Mouse (Mus musculus) neural tube, embryonic 12.5 days (tissue): ENCODE data around the gene Ebf3. TPM values are rescaled to one million over a fixed set of nuclear protein-coding genes. Genes with fewer than 3 reads are reported as not detected.
A peak's percentile ranks its signal among the peaks of the same experiment; 100 is the strongest.

Experiments
- ATAC-seq: fragments of 200-750 bp; cut with Nextera tagmentation; 2 replicates; pipeline ENCODE4 v1.8.0; 2017; ENCODE audit warnings: low read depth, mild to moderate bottlenecking, moderate TSS enrichment, moderate library complexity; ENCODE audit not compliant: low FRiP score
- H3K27ac ChIP-seq: fragments of 300-500 bp; sonication (generic); 2 replicates; pipeline ENCODE4 v1.5.1; 2016
- H3K27me3 ChIP-seq: fragments of 300-500 bp; sonication (generic); replicated peaks from 2 replicates; pipeline ENCODE4 v1.6.1; 2016; ENCODE audit warnings: mild to moderate bottlenecking
- H3K36me3 ChIP-seq: fragments of 300-500 bp; sonication (generic); 2 replicates; pipeline ENCODE4 v1.6.1; 2016; ENCODE audit warnings: mild to moderate bottlenecking
- H3K4me1 ChIP-seq: fragments of 300-500 bp; sonication (generic); 2 replicates; pipeline ENCODE4 v1.6.1; 2016
- H3K4me2 ChIP-seq: fragments of 300-500 bp; sonication (generic); replicated peaks from 2 replicates; pipeline ENCODE4 v1.6.1; 2016; ENCODE audit warnings: mild to moderate bottlenecking
- H3K4me3 ChIP-seq: fragments of 300-500 bp; sonication (generic); 2 replicates; pipeline ENCODE4 v1.5.1; 2016
- H3K9ac ChIP-seq: fragments of 300-500 bp; sonication (generic); 2 replicates; pipeline ENCODE4 v1.6.1; 2016; ENCODE audit warnings: mild to moderate bottlenecking
- H3K9me3 ChIP-seq: fragments of 300-500 bp; sonication (generic); 2 replicates; pipeline ENCODE4 v1.6.1; 2016; ENCODE audit warnings: mild to moderate bottlenecking
- WGBS: fragments of 180-500 bp; shearing (Covaris S2); methylation state at CpG from one replicate; pipeline ENCODE4 v1.1.7; 2016; 5-methylcytosine and 5-hydroxymethylcytosine counted together
- polyA plus RNA-seq: library from polyadenylated mRNA; unstranded; fragments of >200 nt; fragmentation: Nextera tagmentation; extraction: Ambion mirVana; gene quantifications from 2 replicates; pipeline ENCODE4 v1.2.1, GENCODE M21; 2016

Ebf3 gene
- polyA plus RNA-seq, 1 experiment from 2014 or later = 19.1 TPM

DNA sequence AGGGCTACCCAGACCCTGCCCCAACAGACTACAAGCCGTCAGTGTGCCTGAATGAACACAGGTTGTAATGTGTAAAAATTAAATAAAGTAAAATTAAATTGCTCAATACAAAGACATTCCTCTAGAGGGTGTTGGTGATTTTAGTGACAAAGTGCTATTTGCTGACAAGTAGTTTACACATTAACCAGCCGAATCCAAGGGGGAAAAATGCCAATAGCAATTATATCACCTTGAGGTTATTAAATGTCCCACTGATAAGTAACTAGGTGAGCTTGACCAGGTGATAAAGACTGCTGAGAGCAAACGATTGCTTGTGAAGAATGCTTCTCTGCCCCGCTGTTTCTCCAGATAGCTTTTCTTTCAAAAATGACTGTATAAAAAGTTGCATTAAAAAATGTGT, 102.9 kb downstream of the Ebf3 start:
- Histone ChIP-seq H3K9me3 (no peaks in the 10 kb centered on the region), H3K27ac (no peak overlapping the region), H3K9ac (no peak overlapping the region), H3K4me3 (no peak overlapping the region), H3K27me3 (no peaks in the 10 kb centered on the region), H3K4me2 (no peak overlapping the region), H3K36me3 (0 out of 2 replicates have a peak, but pooled peaks cover 3% of the 10 kb centered on the region), H3K4me1 (peaks cover 39% of the 10 kb centered on the region)
- 61% methylated on average over 4 of the region's 4 CpGs for WGBS
- ATAC-seq = no peak

DNA sequence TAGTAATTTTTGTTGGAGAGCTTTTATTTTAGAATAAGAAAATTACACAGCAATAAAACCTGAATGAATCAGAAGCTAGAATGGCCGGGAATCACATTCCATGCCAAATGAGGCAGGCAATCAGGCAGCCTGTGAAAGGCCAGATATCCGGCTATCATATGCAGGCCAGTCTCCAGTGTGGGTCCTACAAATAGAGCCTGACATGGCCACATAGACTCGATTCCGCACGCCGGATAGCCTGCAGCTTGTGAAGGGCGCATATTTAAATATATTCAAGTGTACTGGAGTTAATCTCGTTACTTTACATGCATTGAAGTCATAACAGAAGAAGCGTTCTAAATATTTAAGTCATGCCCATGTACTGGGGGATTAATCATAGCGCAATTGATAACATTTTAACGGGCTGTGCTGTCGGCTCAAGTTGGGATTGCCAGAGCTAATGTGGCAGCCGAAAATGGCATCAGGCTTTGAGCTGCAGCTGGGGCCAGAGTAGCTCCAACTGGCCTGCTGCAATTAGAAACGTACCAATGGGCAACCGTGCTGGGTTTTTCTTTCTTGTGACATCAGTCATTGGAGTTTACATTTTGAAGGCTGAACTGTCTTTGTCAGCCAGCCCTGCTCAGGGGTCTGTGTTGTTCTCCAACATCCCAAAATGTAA, 104.4 kb downstream of the Ebf3 start:
- no peaks in the 10 kb centered on the region for H3K27me3 ChIP-seq
- no peaks in the 10 kb centered on the region for H3K9me3 ChIP-seq
- 57% methylated on average over 15 of the region's 15 CpGs for WGBS
- H3K9ac ChIP-seq = no peak overlapping the region
- H3K27ac ChIP-seq = 0 out of 2 replicates have a peak overlapping the region, but pooled peaks have one; percentile 26
- 0 out of 2 replicates have a peak, but pooled peaks cover 3% of the 10 kb centered on the region for H3K36me3 ChIP-seq
- peaks cover 49% of the 10 kb centered on the region for H3K4me1 ChIP-seq
- no peak for ATAC-seq
- no peak overlapping the region for H3K4me2 ChIP-seq
- H3K4me3 ChIP-seq = no peak overlapping the region

DNA sequence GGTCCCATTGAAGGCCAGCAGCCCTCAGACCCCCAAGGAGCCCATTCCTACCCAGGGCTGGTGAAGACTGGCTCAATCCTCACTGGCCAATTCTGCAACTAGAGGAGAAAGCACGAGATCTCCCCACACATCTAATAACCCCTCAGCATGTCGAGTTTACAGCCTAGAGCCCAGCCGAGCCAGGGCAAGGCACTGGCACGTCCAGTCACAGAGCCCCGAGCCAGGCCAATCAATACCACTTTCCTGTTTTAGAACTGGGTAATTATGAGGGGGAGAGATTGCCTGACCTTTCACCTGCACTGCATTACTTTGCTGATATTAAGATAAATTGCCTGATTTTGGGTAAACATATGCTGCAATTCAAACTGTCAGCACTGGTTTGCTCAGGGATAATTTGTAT, 105.7 kb downstream of the Ebf3 start:
- Histone ChIP-seq H3K9ac (no peak overlapping the region), H3K4me1 (peaks cover 58% of the 10 kb centered on the region), H3K9me3 (no peaks in the 10 kb centered on the region), H3K4me2 (no peak overlapping the region), H3K27me3 (no peaks in the 10 kb centered on the region), H3K36me3 (0 out of 2 replicates have a peak, but pooled peaks cover 3% of the 10 kb centered on the region), H3K4me3 (no peak overlapping the region), H3K27ac (no peak overlapping the region; the same call in 1 of the 2 replicates)
- WGBS = 32% methylated on average over 5 of the region's 5 CpGs
- ATAC-seq = no peak

DNA sequence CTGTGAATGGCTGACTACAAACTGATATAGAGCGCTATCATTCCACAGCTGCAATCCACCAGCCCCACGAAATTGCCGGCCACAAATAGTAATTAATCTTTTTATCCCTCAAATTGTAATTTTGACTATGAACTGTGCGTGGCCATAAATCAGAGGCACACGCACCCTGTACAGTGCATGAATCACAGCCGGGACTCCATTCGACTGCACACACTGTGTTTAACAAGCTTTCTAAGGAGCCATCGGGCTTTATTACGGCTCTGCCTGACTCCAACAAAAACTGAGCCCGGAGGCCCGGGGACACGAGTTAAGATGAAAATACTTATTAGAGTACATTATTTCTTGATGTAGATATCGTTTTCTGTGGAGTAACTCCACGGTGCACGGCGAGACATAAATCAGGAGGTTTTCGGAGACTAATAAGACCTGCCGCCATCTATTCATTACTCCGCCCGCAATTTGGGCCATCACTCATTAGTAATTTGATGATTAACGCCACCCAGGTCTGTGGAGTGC, 107.4 kb downstream of the Ebf3 start:
- Histone ChIP-seq H3K9ac (no peak overlapping the region), H3K9me3 (no peaks in the 10 kb centered on the region), H3K4me3 (no peak overlapping the region), H3K27me3 (no peaks in the 10 kb centered on the region), H3K4me1 (peaks cover 64% of the 10 kb centered on the region), H3K27ac (peak overlapping the region; percentile 22; the same call in 1 of the 2 replicates), H3K4me2 (peak overlapping the region; percentile 22; the same call in 1 of the 2 replicates), H3K36me3 (no peaks in the 10 kb centered on the region)
- 48% methylated on average over 21 of the region's 21 CpGs for WGBS
- ATAC-seq = peak; percentile 67

DNA sequence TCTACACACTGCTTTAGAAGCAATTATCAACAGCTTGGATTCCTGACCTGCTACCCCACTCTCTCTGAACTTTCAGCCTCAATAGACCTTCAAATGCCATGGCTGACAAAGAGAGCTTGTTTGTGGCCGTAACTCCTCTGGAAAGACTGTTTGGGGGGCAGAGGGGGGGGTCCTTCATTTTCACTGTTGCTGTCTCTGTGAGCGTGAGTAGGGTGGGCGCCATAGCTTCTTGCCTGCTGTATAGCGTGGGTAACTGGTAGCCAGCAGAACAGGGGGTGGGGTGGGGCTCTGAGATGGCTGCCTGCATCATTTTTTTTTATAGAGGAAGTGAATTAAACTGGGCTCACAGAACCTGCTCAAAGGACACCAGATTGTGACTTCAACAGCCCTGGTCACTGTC, 114.7 kb downstream of the Ebf3 start:
- no peak for ATAC-seq
- Histone ChIP-seq H3K4me1 (peaks cover 15% of the 10 kb centered on the region), H3K27ac (no peak overlapping the region), H3K4me2 (no peak overlapping the region), H3K27me3 (no peaks in the 10 kb centered on the region), H3K36me3 (peaks cover 48% of the 10 kb centered on the region), H3K9me3 (no peaks in the 10 kb centered on the region), H3K9ac (no peak overlapping the region), H3K4me3 (no peak overlapping the region)
- WGBS = 73% methylated on average over 4 of the region's 4 CpGs

DNA sequence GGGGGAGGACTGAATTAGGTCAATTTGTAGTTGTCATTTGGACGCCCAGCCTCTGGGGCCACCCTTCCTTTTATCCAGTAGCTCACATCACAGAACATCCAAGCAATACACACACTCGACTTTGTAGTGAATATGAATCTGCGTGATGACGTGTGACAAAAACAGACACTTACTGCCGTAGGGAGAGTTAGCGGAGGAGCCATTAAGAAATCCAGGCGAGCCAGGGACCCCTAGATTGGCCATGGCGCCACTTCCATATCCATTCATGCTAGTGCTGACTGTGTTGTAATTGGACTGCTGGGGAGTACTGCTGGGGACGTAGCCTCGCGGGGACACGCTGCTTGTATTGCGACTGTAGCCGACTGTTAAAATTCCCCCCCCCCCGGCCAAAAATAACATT, 115.3 kb downstream of the Ebf3 start:
- no peak overlapping the region for H3K9ac ChIP-seq
- H3K9me3 ChIP-seq = no peaks in the 10 kb centered on the region
- peaks cover 9% of the 10 kb centered on the region for H3K4me1 ChIP-seq
- H3K4me2 ChIP-seq = no peak overlapping the region
- ATAC-seq = no peak
- no peak overlapping the region for H3K27ac ChIP-seq
- 91% methylated on average over 15 of the region's 15 CpGs for WGBS
- no peaks in the 10 kb centered on the region for H3K27me3 ChIP-seq
- no peak overlapping the region for H3K4me3 ChIP-seq
- peaks cover 48% of the 10 kb centered on the region for H3K36me3 ChIP-seq

DNA sequence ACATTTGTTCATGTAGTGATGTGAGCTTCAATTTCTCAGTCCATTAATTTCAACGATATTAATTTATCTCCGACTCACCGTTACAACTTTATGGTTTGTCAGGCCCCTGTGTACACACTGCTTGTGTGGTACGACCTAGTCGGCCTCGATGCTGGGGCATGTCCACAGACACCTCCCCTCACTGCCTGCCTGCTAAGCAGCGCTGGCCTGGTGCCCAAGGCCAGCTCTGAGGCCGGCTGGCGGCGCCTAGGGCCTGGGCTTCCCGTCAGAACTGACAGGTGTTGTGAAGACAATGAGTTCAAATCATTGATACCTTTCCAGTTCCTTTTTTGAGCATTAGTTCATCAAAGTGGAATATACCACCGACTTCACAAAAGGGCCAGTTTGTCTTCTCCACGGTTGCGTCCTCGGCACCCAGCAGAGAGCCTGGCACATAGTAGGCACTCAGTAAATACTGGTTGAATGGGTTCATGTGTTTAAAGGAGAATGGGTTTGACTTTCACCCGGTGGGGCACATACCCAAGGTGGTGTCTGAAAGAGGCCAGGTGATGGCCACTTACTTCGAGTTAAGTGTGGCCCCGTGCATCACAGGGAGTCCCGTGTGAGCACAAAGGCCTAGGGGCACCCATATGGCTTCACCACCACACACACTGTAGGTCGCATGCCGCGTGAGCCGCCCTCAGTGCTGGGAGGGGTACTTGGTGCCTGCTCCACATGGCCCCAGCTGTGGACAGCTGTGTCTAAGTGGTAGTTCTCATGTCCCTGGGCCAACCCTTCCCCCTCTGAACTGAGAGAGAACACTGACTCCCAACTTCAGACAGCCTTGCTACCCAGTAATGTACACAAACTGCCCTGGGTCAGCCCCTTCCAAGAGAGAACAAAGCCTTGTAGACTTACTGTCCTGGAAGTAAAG, 116.9 kb downstream of the Ebf3 start:
- Histone ChIP-seq H3K4me1 (peaks cover 8% of the 10 kb centered on the region; the same call in 1 of the 2 replicates), H3K27ac (no peak overlapping the region), H3K9me3 (no peaks in the 10 kb centered on the region), H3K36me3 (peaks cover 48% of the 10 kb centered on the region), H3K4me2 (no peak overlapping the region), H3K27me3 (no peaks in the 10 kb centered on the region), H3K9ac (no peak overlapping the region), H3K4me3 (no peak overlapping the region)
- no peak; the same call in 1 of the 2 replicates for ATAC-seq
- WGBS = 84% methylated on average over 23 of the region's 23 CpGs

DNA sequence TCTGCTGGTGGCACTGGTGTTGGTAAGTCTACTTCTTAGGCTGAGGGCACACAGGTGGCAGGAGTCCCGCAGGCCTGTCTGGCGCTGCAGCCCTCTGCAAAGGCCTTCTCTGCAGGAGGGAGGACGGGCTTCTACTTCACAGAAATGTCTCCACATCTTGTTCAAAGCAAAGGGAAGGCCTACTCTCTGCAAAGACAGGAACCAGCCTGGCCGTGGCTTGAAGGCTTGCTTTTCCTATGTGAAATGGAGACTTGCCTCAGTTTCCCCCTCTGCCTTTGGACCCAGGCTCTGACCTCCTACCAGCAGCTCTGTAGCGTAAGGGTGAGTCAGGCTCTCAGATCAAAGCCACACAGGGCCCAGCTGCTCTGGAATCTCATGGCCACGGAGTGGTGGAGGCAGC, 117.7 kb downstream of the Ebf3 start:
- no peaks in the 10 kb centered on the region for H3K27me3 ChIP-seq
- ATAC-seq = no peak
- H3K4me3 ChIP-seq = no peak overlapping the region
- peaks cover 5% of the 10 kb centered on the region; the same call in 1 of the 2 replicates for H3K4me1 ChIP-seq
- H3K9me3 ChIP-seq = no peaks in the 10 kb centered on the region
- WGBS = 84% methylated on average over 6 of the region's 6 CpGs
- no peak overlapping the region for H3K9ac ChIP-seq
- H3K36me3 ChIP-seq = peaks cover 48% of the 10 kb centered on the region
- no peak overlapping the region for H3K27ac ChIP-seq
- H3K4me2 ChIP-seq = no peak overlapping the region

DNA sequence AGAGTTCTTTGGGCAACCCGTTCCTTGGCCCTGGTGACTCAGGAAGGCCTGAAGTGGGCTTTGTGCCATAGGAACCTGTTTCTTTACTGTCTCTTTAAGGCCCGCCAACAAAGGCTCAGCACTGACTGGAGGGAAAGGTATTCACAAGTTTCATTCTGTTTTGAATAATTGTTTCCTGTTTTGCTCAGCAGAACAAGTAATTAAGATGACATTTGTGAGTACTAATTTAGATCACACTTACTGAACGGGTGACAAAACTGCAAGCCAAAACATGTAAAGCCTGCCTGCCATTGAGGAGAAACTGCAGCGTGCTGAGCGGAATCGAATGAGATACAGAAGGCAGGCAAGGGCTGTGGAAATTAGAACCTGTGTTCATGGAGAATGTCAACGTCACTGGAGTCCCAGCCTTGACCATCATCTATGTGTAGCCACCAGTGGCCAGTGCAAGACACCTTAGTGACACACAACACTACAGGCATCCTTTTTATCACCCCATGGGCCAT, 121.4 kb downstream of the Ebf3 start:
- Histone ChIP-seq H3K4me3 (no peak overlapping the region), H3K9me3 (no peaks in the 10 kb centered on the region), H3K27me3 (no peaks in the 10 kb centered on the region), H3K27ac (no peak overlapping the region), H3K9ac (no peak overlapping the region), H3K36me3 (peaks cover 16% of the 10 kb centered on the region), H3K4me1 (peaks cover 5% of the 10 kb centered on the region; the same call in 1 of the 2 replicates), H3K4me2 (no peak overlapping the region)
- no peak for ATAC-seq
- 78% methylated on average over 7 of the region's 7 CpGs for WGBS

DNA sequence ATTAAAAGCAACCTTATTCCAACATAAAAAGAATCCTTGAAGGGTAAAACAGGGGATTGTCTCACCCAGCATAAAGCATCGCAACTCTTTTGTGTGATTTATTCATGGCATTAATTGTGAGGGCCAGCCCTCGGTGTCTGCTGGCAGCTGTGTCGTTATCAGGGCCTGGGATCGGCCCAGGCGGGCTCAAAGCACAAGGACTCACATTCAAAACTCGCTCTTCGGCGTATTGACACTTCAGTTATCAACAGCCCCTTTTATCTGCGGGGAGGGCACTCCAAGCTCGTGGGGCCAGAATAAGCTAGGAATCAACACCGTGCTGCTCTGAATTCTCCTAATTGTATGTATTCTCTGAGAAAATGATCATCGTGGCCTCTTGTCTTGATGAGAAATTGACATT, 122.4 kb downstream of the Ebf3 start:
- H3K4me2 ChIP-seq = no peak overlapping the region
- peaks cover 8% of the 10 kb centered on the region for H3K36me3 ChIP-seq
- WGBS = 47% methylated on average over 12 of the region's 12 CpGs
- no peak for ATAC-seq
- H3K27ac ChIP-seq = no peak overlapping the region
- H3K9me3 ChIP-seq = no peaks in the 10 kb centered on the region
- H3K9ac ChIP-seq = no peak overlapping the region
- no peaks in the 10 kb centered on the region for H3K27me3 ChIP-seq
- peaks cover 5% of the 10 kb centered on the region; the same call in 1 of the 2 replicates for H3K4me1 ChIP-seq
- no peak overlapping the region for H3K4me3 ChIP-seq

DNA sequence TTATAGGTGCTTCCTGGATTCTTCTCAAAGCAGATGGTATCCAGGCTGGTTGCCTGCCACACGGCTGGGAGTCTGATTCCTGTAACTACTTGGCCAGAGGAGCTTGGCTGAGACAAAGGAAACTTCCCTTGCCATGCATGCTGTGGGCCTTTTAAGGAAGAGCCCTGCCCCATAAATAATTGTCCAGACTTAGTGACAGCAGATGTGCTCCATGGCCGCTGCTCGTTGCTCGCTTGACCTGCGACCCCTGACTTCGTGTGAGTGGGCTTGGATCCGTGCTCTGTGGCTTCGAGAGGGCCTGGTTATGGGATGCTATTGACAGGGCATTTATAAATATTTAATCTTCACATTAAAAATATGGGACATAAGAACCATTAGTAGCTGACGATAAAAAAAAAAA, 142.0 kb downstream of the Ebf3 start:
- H3K9me3 ChIP-seq = peaks cover 7% of the 10 kb centered on the region; the same call in 1 of the 2 replicates
- H3K4me2 ChIP-seq = no peak overlapping the region
- WGBS = 26% methylated on average over 9 of the region's 9 CpGs
- no peak overlapping the region for H3K27ac ChIP-seq
- no peak overlapping the region for H3K4me3 ChIP-seq
- no peak for ATAC-seq
- no peaks in the 10 kb centered on the region for H3K36me3 ChIP-seq
- H3K27me3 ChIP-seq = no peaks in the 10 kb centered on the region
- no peak overlapping the region for H3K9ac ChIP-seq
- H3K4me1 ChIP-seq = peaks cover 6% of the 10 kb centered on the region; the same call in 1 of the 2 replicates

DNA sequence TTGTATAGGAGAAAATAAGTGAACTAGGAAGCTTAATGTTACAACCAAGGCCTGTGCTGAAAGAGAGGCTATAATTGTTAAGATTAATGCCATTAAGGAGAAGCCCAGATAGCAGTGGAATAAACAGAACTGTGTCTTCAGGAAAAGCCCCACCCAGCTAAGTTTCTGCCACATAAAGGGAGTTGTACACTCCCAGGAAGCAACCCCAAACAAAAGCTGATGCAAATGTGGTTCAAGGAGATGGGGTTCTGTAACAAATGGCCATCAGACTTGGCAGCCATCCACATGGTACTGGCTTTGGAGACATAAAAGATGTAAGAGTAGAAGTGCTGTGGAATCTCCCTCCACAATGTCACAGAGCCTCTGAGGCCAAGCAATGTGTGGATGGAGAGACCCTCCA, 155.2 kb downstream of the Ebf3 start:
- no peaks in the 10 kb centered on the region for H3K36me3 ChIP-seq
- ATAC-seq = no peak
- no peaks in the 10 kb centered on the region for H3K9me3 ChIP-seq
- H3K9ac ChIP-seq = no peak overlapping the region
- no peaks in the 10 kb centered on the region for H3K4me1 ChIP-seq
- H3K4me3 ChIP-seq = no peak overlapping the region
- no peaks in the 10 kb centered on the region for H3K27me3 ChIP-seq
- H3K4me2 ChIP-seq = no peak overlapping the region
- no peak overlapping the region for H3K27ac ChIP-seq
